Mouse (Mus musculus) limb, embryonic 15.5 days (tissue): ENCODE measurements around the gene Ryr3. TPM values are rescaled to one million over a fixed set of nuclear protein-coding genes. Genes with fewer than 3 reads are reported as not detected.

ENCODE experiments used
- ATAC-seq: fragments of 200-750 bp; cut with Nextera tagmentation; 2 replicates; pipeline ENCODE4 v1.8.0; 2017; ENCODE audit warnings: low read depth, moderate TSS enrichment; ENCODE audit not compliant: insufficient number of reproducible peaks, low FRiP score, low TSS enrichment
- H3K27ac ChIP-seq: fragments of 300-500 bp; sonication (generic); 2 replicates; pipeline ENCODE4 v1.5.1; 2015; ENCODE audit warnings: moderate library complexity, mild to moderate bottlenecking, inconsistent platforms
- H3K27me3 ChIP-seq: fragments of 300-500 bp; sonication (generic); 2 replicates; pipeline ENCODE4 v1.6.1; 2015; ENCODE audit warnings: inconsistent platforms
- H3K36me3 ChIP-seq: fragments of 300-500 bp; sonication (generic); 2 replicates; pipeline ENCODE4 v1.6.1; 2015; ENCODE audit warnings: inconsistent platforms
- H3K4me1 ChIP-seq: fragments of 300-500 bp; sonication (generic); 2 replicates; pipeline ENCODE4 v1.6.1; 2015; ENCODE audit warnings: inconsistent platforms
- H3K4me2 ChIP-seq: fragments of 300-500 bp; sonication (generic); 2 replicates; pipeline ENCODE4 v1.6.1; 2015; ENCODE audit warnings: mild to moderate bottlenecking, inconsistent platforms
- H3K4me3 ChIP-seq: fragments of 300-500 bp; sonication (generic); 2 replicates; pipeline ENCODE4 v1.5.1; 2015; ENCODE audit warnings: mild to moderate bottlenecking, inconsistent platforms
- H3K9ac ChIP-seq: fragments of 300-500 bp; sonication (generic); 2 replicates; pipeline ENCODE4 v1.6.1; 2015; ENCODE audit warnings: inconsistent platforms
- H3K9me3 ChIP-seq: fragments of 300-500 bp; sonication (generic); 2 replicates; pipeline ENCODE4 v1.6.1; 2016; ENCODE audit warnings: inconsistent platforms
- WGBS: fragments of 180-500 bp; shearing (Covaris S2); methylation state at CpG from one replicate; pipeline ENCODE4 v1.1.7; 2015; 5-methylcytosine and 5-hydroxymethylcytosine counted together
- polyA plus RNA-seq: library from polyadenylated mRNA; unstranded; fragments of >200 nt; fragmentation: Nextera tagmentation; extraction: Ambion mirVana; gene quantifications from 2 replicates; pipeline ENCODE4 v1.2.1, GENCODE M21; 2015

Ryr3 gene
- polyA plus RNA-seq, 1 experiment from 2014 or later = 0.68 TPM

DNA sequence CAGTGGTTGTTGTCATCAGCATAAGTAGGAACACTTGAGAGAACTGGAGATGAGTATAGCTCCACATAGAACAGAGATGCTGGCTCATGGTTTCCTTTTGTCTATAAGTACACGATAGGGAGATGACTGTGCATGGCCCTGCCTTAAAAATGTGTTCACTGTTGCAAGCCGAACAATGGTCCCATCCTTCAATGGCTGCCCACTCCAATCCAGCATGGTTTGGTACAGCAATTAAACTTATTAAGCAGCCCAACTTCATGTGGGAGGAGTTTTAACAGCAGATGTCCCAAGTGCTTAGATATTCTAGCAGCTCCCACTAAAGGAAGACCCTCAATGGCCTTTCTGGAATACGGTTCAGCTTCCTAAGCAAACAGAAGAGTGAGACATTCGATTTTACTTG lies 456.2 kb downstream of the Ryr3 start:
- Histone ChIP-seq H3K9me3 (no peaks in the 10 kb centered on the region), H3K27ac (no peak overlapping the region), H3K4me3 (no peak overlapping the region), H3K36me3 (no peaks in the 10 kb centered on the region), H3K27me3 (no peaks in the 10 kb centered on the region), H3K4me1 (no peaks in the 10 kb centered on the region), H3K4me2 (no peak overlapping the region), H3K9ac (no peak overlapping the region)
- WGBS = 67% methylated on average over 4 of the region's 4 CpGs
- ATAC-seq = no peak

DNA sequence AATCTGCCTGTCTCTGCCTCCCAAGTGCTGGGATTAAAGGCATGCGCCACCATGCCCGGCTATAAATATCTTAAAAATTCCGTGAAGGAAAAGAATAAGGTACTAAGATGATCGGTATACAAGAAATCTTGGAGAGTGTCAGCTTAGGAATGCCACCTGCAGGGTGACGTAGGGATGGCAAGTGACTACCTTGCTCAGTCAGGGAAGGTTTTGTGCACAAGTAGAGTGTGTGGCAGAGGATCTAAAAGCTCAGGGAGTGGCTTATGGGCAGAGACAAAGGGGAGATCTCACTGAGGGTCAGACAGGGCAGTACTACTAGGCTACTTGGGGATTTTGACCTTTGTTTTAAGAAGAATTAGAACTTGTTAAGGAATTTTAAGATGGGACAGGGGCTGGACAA lies 457.2 kb downstream of the Ryr3 start:
- Histone ChIP-seq H3K36me3 (no peaks in the 10 kb centered on the region), H3K9ac (no peak overlapping the region), H3K4me1 (no peaks in the 10 kb centered on the region), H3K27ac (no peak overlapping the region), H3K9me3 (no peaks in the 10 kb centered on the region), H3K27me3 (no peaks in the 10 kb centered on the region), H3K4me2 (no peak overlapping the region), H3K4me3 (no peak overlapping the region)
- WGBS = 70% methylated on average over 5 of the region's 5 CpGs
- ATAC-seq = no peak

DNA sequence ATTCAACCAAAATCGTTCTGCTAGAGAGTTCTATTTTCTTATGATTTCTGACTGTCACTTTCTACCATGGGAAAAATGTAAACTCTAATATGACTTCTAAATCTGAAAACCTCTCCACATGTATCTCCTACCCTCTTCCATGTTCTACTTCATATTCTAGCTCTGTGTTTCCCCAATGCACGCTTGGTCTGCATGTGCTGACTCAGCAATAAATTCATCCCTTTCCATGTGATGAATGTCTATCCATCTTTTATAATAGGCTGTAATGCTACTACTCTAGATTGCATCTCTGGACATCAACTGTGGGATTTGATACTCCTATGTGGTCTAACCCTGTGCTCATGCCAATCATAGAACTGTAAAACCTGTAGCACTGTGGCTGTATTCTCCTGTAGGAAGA lies 458.2 kb downstream of the Ryr3 start:
- H3K4me1 ChIP-seq = no peaks in the 10 kb centered on the region
- ATAC-seq = no peak
- no peak overlapping the region for H3K4me2 ChIP-seq
- no peak overlapping the region for H3K27ac ChIP-seq
- no peak overlapping the region for H3K9ac ChIP-seq
- 86% methylated on average over 2 of the region's 2 CpGs for WGBS
- no peaks in the 10 kb centered on the region for H3K36me3 ChIP-seq
- H3K9me3 ChIP-seq = no peaks in the 10 kb centered on the region
- H3K27me3 ChIP-seq = no peaks in the 10 kb centered on the region
- H3K4me3 ChIP-seq = no peak overlapping the region

DNA sequence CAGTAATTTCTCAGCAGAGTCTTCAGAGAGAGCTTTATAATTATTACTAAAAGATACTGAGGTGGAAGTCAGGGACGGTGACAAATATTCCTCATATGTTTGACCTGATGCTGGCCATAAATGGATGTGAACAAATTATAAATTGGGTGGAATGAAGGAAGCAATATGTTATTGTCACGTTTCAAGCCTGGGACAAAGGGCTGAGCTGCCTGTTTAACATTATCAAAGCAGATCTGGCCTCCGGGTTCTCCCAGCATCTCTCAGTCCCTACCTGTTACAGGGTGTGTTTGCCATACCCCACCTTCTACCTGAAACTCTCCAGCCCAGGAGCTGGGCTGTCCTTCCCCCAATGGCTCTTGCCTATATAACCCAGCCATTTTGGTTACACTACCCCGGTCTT lies 463.6 kb downstream of the Ryr3 start:
- no peaks in the 10 kb centered on the region for H3K4me1 ChIP-seq
- H3K27ac ChIP-seq = no peak overlapping the region
- H3K9me3 ChIP-seq = no peaks in the 10 kb centered on the region
- no peaks in the 10 kb centered on the region for H3K36me3 ChIP-seq
- 82% methylated on average over 4 of the region's 4 CpGs for WGBS
- no peaks in the 10 kb centered on the region for H3K27me3 ChIP-seq
- ATAC-seq = no peak
- H3K4me3 ChIP-seq = no peak overlapping the region
- no peak overlapping the region for H3K9ac ChIP-seq
- no peak overlapping the region for H3K4me2 ChIP-seq

DNA sequence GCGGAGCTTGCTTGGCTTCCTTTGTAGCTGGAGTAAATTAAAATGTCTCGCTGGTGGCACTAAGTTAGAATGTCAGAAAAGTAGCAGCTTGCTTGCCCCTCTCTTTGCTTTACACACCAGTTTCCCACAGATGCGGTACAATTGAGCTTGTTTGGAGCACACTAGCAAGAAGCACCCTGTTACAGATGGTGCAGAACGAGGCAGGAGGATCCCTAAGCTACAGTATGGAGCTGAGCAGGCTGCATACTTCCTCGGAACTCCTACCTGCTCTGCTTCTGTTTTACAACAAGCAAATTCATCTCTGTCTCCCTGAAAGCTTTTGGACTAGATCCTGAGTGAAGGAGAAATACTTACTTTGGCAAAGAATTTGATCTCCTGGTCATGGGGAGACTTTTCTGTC lies 465.5 kb downstream of the Ryr3 start:
- Histone ChIP-seq H3K4me2 (no peak overlapping the region), H3K27me3 (no peaks in the 10 kb centered on the region), H3K27ac (no peak overlapping the region), H3K36me3 (no peaks in the 10 kb centered on the region), H3K4me3 (no peak overlapping the region), H3K9ac (no peak overlapping the region), H3K4me1 (no peaks in the 10 kb centered on the region), H3K9me3 (no peaks in the 10 kb centered on the region)
- ATAC-seq = no peak
- WGBS = 61% methylated on average over 5 of the region's 5 CpGs

DNA sequence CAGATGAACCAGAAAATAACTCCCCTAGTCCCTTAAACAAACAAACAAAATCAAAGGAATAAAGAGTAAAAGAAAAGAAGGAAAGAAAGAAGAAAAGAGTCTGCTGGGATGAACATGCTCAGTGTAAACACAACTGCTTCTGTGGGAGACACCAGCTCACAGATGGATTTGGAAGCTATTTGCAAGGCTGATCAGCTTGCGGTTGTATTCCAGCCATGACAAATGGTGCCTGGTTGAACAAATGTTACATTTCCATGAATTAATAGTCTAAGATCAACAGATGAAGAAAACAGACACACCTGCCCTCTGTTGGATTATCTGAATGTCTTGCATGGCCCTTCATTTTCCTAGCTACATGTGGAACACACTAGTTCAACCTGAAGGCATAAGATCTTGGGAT lies 468.4 kb downstream of the Ryr3 start:
- H3K9me3 ChIP-seq = no peaks in the 10 kb centered on the region
- H3K36me3 ChIP-seq = no peaks in the 10 kb centered on the region
- no peak for ATAC-seq
- no peaks in the 10 kb centered on the region for H3K4me1 ChIP-seq
- H3K9ac ChIP-seq = no peak overlapping the region
- H3K27ac ChIP-seq = no peak overlapping the region
- no peak overlapping the region for H3K4me2 ChIP-seq
- WGBS = 97% methylated on average over 1 of the region's 1 CpGs
- H3K27me3 ChIP-seq = no peaks in the 10 kb centered on the region
- H3K4me3 ChIP-seq = no peak overlapping the region

DNA sequence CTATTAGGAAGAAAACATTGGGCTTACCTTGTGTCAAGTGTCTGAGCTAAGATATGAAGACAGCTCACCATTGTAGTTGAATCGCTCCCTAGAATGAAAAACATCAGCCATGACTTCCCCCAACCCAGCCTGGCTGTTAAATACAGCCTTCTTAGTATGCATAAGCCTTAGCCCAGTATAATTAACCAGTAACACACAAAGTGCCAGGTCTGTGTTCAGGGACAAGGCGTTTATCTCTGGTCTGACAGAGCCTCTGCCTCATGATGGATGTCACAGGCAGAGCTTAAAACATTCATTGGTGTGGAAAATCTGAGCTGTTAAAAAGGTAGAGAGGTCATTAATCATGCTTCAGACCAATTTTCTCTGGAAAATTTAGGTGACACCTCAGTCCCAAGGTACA lies 484.0 kb downstream of the Ryr3 start:
- 62% methylated on average over 2 of the region's 2 CpGs for WGBS
- H3K9ac ChIP-seq = no peak overlapping the region
- no peaks in the 10 kb centered on the region for H3K36me3 ChIP-seq
- H3K4me1 ChIP-seq = no peaks in the 10 kb centered on the region
- no peak overlapping the region for H3K4me2 ChIP-seq
- no peak for ATAC-seq
- H3K9me3 ChIP-seq = no peaks in the 10 kb centered on the region
- no peak overlapping the region for H3K4me3 ChIP-seq
- no peak overlapping the region for H3K27ac ChIP-seq
- no peaks in the 10 kb centered on the region for H3K27me3 ChIP-seq

DNA sequence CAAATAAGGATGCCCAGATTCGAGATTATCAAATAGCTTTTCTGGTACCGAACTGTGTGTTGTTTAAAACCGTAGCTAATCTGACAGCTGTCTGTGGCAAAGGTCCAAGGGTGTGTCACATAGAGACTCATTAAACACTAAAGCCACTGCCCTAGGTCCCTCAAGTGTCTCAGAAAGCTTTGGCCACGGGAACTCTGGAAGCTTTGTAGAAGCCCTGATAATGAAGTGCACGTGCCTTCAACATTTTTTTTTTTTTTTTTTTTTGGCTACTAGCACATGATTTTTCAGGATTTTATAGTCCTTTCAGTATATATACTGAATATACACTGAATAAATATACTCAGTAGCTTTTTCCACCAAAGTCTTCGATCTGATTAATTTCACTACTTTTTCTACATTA lies 489.1 kb downstream of the Ryr3 start:
- H3K4me2 ChIP-seq = no peak overlapping the region

DNA sequence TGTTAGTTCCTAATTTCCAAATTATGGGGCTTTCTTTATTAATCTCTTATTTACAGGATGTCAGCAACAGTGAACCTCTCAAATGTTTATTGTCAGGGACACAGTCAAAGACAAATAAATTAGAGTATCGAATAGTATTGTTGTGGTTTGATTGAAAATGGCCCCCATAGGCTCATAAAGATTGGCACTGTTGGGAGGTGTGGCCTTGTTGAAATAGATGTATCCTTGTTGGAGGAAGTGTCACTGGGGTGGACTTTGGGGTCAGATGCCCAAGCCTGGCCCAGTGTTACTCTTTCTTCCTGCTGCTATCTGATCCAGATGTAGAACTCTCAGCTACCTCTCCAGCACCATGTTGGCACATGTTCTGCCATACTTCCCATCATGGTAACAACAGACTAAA lies 495.7 kb downstream of the Ryr3 start:
- ATAC-seq = no peak
- no peak overlapping the region for H3K4me2 ChIP-seq
- no peak overlapping the region for H3K27ac ChIP-seq
- H3K27me3 ChIP-seq = no peaks in the 10 kb centered on the region
- H3K9ac ChIP-seq = no peak overlapping the region
- H3K36me3 ChIP-seq = no peaks in the 10 kb centered on the region
- H3K4me1 ChIP-seq = no peaks in the 10 kb centered on the region
- H3K9me3 ChIP-seq = no peaks in the 10 kb centered on the region
- H3K4me3 ChIP-seq = no peak overlapping the region
- 71% methylated on average over 1 of the region's 1 CpGs for WGBS

More for the DNA sequence above, 489.1 kb downstream of the Ryr3 start:
- Histone ChIP-seq H3K27ac (no peak overlapping the region), H3K36me3 (no peaks in the 10 kb centered on the region), H3K4me3 (no peak overlapping the region), H3K9me3 (no peaks in the 10 kb centered on the region), H3K4me1 (no peaks in the 10 kb centered on the region), H3K9ac (no peak overlapping the region), H3K27me3 (no peaks in the 10 kb centered on the region)
- 52% methylated on average over 6 of the region's 6 CpGs for WGBS
- no peak for ATAC-seq

DNA sequence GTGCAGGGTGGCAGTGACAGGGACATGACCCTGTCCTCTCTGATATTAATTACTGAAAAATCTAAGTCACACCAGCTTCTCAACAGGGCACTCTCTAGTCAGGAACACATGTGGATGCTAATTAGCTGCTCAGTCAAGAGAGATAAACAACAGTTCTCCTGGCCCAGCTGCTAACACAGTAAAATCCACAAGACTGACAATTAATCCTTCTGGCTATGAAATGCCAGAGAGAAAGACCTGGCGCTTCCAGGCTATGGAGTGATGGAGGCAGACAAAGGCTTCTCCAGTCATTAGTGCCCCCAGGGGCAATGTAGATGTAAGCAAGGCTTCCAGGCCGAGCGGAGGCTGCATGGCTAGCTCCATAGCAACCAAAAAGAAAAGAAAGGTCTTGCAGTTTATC lies 496.2 kb downstream of the Ryr3 start:
- ATAC-seq = no peak
- Histone ChIP-seq H3K4me2 (no peak overlapping the region), H3K27ac (no peak overlapping the region), H3K4me3 (no peak overlapping the region), H3K4me1 (no peaks in the 10 kb centered on the region), H3K27me3 (no peaks in the 10 kb centered on the region), H3K9ac (no peak overlapping the region), H3K36me3 (no peaks in the 10 kb centered on the region), H3K9me3 (no peaks in the 10 kb centered on the region)
- 33% methylated on average over 3 of the region's 3 CpGs for WGBS

DNA sequence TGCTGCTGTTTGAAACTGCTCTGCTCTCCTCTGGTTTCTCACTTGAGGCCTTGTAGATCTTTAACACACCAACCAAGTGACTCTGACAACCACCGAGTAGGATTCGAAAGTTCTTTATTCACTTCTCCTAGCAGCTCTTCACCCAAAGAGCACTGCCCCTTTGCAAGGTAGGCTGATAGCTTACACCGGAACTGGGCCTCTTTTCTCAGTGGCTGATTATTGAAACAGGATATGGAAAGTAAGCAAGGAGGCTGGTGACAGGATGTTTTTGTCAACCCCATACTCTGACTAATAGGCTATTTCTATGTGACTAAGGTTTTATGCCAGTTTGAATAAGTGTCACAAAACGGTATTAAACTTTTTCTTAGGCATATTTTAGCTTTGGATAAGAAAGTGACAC lies 502.2 kb downstream of the Ryr3 start:
- no peak overlapping the region for H3K4me3 ChIP-seq
- no peak overlapping the region for H3K9ac ChIP-seq
- WGBS = 70% methylated on average over 4 of the region's 4 CpGs
- H3K27ac ChIP-seq = no peak overlapping the region
- no peak for ATAC-seq
- H3K4me2 ChIP-seq = no peak overlapping the region
- H3K27me3 ChIP-seq = no peaks in the 10 kb centered on the region
- H3K9me3 ChIP-seq = no peaks in the 10 kb centered on the region
- no peaks in the 10 kb centered on the region for H3K36me3 ChIP-seq
- no peaks in the 10 kb centered on the region for H3K4me1 ChIP-seq

DNA sequence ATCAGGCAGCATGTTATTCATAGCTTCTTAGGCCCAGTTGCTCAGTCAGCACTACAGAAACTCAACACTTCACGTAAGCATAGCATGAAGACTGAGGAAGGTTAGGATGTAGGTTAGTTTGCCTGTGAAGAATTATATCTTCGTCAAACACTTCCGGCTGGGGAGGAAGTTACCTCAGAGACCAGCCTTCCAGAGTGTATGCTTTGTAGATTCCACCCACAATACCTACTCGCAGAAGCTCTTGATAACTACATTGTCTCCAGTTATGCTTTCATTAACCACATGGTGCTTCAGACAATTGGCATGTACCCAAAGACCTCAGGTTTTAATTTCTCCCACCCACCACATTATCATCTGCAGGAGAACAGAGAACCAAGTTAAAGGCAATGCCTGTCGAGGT lies 535.1 kb downstream of the Ryr3 start:
- Histone ChIP-seq H3K27me3 (no peaks in the 10 kb centered on the region), H3K9me3 (no peaks in the 10 kb centered on the region), H3K9ac (no peak overlapping the region), H3K27ac (no peak overlapping the region), H3K4me3 (no peak overlapping the region), H3K4me2 (no peak overlapping the region), H3K36me3 (no peaks in the 10 kb centered on the region), H3K4me1 (no peaks in the 10 kb centered on the region)
- no peak for ATAC-seq
- WGBS = 76% methylated on average over 5 of the region's 5 CpGs

DNA sequence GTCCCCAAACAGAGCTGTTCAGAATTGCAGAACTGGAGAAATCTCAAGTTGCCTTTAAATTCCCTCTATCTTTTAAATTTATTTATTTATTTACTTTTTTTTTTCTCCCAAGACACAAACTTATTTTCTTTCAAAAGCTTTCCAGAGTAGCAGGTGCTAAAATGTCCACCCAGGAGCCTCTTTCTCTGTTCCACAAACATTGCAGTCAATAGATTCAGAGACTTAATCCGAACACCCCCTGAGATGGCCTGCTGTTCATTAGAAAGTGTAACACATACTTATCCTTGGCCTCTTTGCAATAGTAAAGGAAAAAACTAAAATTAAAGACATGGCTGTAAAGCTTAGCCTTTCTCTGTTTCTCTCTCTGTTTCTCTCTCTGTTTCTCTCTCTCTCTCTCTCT lies 539.6 kb downstream of the Ryr3 start:
- Histone ChIP-seq H3K27me3 (no peaks in the 10 kb centered on the region), H3K4me3 (no peak overlapping the region), H3K4me2 (no peak overlapping the region), H3K4me1 (no peaks in the 10 kb centered on the region), H3K9ac (no peak overlapping the region), H3K27ac (no peak overlapping the region), H3K36me3 (no peaks in the 10 kb centered on the region), H3K9me3 (no peaks in the 10 kb centered on the region)
- WGBS = 58% methylated on average over 1 of the region's 1 CpGs
- ATAC-seq = no peak
